8 mouse cellular contexts compared by ENCODE assay signal in the genomic region with DNA sequence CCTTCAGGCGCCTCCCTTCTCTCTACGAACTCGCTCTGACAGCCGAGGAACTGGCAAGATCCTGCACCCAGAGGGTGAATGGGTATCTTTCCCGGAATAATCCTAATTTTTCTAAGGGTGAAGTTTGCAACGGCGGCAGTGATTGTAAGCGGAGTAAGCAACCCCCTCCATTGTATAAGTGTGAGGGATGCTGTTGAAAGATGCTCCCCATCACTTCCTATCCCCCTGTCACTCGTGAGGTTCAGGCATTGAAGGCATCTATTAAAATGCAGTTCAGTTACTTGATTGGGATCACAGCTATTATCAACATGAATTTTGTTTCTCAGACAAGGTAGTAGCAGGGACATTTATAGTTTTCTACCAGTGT. TPM values are rescaled to one million over a fixed set of nuclear protein-coding genes. Genes with fewer than 3 reads are reported as not detected.
DNase-seq lines count a peak whose midpoint lies in the region; ATAC-seq and TF ChIP-seq lines count a peak whose summit lies in the region.

No protein-coding gene starts in this region.

- TF ChIP-seq POLR2A in CH12.LX (IDR thresholded peaks at IDR 0.05; ENCODE audit: low read depth, low read length): no peak

- no peaks in the 10 kb centered on the region for H3K36me3 ChIP-seq in heart, embryonic 11.5 days (ENCODE audit: control insufficient read depth, insufficient read depth, low read length)
- H3K36me3 ChIP-seq in CH12.LX (replicated peaks in 1 of 2; ENCODE audit: control insufficient read depth in 1 of 2, insufficient read depth in 1 of 2, low read length in 1 of 2): no peaks in the 10 kb centered on the region
- no peaks in the 10 kb centered on the region for H3K36me3 ChIP-seq in forebrain, embryonic 14.5 days (ENCODE audit: control insufficient read depth, insufficient read depth, low read length)
- no peaks in the 10 kb centered on the region for H3K36me3 ChIP-seq in liver, embryonic 15.5 days (replicated peaks)

- H3K4me3 ChIP-seq in heart, embryonic 11.5 days (ENCODE audit: low read depth, low read length): peak overlapping the region; percentile 60
- H3K4me3 ChIP-seq in CH12.LX (replicated peaks in 1 of 3; ENCODE audit: low read depth in 2 of 3, low read length in 2 of 3, poor library complexity in 1 of 3): peak overlapping the region; percentile 64 to 86 (median 75)
- peak overlapping the region; percentile 50 for H3K4me3 ChIP-seq in forebrain, embryonic 14.5 days (ENCODE audit: low read depth, low read length)
- peak overlapping the region; percentile 74 for H3K4me3 ChIP-seq in liver, embryonic 15.5 days (replicated peaks)

- peak overlapping the region; percentile 56 for H3K9ac ChIP-seq in heart, embryonic 11.5 days (ENCODE audit: low read depth, low read length)
- H3K9ac ChIP-seq in CH12.LX (ENCODE audit: insufficient read depth, low read depth): peak overlapping the region; percentile 80
- H3K9ac ChIP-seq in forebrain, embryonic 14.5 days (ENCODE audit: low read length): peak overlapping the region; percentile 57
- H3K9ac ChIP-seq in liver, embryonic 15.5 days: peak overlapping the region; percentile 61

- TF ChIP-seq CTCF in CH12.LX (conservative IDR thresholded peaks at IDR 0.05 in 1 of 2, IDR thresholded peaks at IDR 0.05 in 1 of 2; ENCODE audit: low read depth in 2 of 2, low read length in 2 of 2): no peak

- no peaks in the 10 kb centered on the region for H3K9me3 ChIP-seq in heart, embryonic 11.5 days (replicated peaks; ENCODE audit: control insufficient read depth, low read length)
- no peaks in the 10 kb centered on the region for H3K9me3 ChIP-seq in CH12.LX (replicated peaks; ENCODE audit: low read length)
- no peaks in the 10 kb centered on the region for H3K9me3 ChIP-seq in forebrain, embryonic 14.5 days (replicated peaks; ENCODE audit: control insufficient read depth, low read length)
- no peaks in the 10 kb centered on the region for H3K9me3 ChIP-seq in liver, embryonic 15.5 days (replicated peaks)

- intact Hi-C loops in heart, postnatal 10 days (cut with DNase I): no loop called here
- intact Hi-C loops in left cerebral cortex, postnatal 14 days (cut with DNase I): no loop called here
- intact Hi-C loops in gastrocnemius, postnatal 36 days (cut with DNase I): no loop called here

- dilution Hi-C loops in CH12.LX (cut with MboI; ENCODE audit: extremely low pct_ligation_motif_present, extremely low pct_unique_long_range_greater_than_20kb, low sequenced_read_pairs): no loop called here

- no peak overlapping the region for H3K27ac ChIP-seq in heart, embryonic 11.5 days (ENCODE audit: low read depth, low read length)
- H3K27ac ChIP-seq in CH12.LX (ENCODE audit: insufficient read depth, low read depth): no peak overlapping the region
- H3K27ac ChIP-seq in forebrain, embryonic 14.5 days (ENCODE audit: low read depth, low read length): peak overlapping the region; percentile 83
- H3K27ac ChIP-seq in liver, embryonic 15.5 days (replicated peaks): peak overlapping the region; percentile 33; the same call in 1 of the 2 replicates

- H3K79me2 ChIP-seq in CH12.LX (replicated peaks; ENCODE audit: control insufficient read depth, extremely low read depth, insufficient read depth, poor library complexity, severe bottlenecking): no peaks in the 10 kb centered on the region

- TF ChIP-seq RAD21 in CH12.LX (IDR thresholded peaks at IDR 0.05; ENCODE audit: low read depth, low read length): no peak

- no peak for ATAC-seq in heart, embryonic 11.5 days (replicated peaks; ENCODE audit: insufficient number of reproducible peaks, low FRiP score, low TSS enrichment)
- ATAC-seq in forebrain, embryonic 14.5 days: peak; percentile 35; the same call in 1 of the 2 replicates
- no peak for ATAC-seq in liver, embryonic 15.5 days (ENCODE audit: insufficient read depth)

- H3K4me1 ChIP-seq in heart, embryonic 11.5 days (ENCODE audit: control insufficient read depth, insufficient read depth, low read length): no peaks in the 10 kb centered on the region
- no peaks in the 10 kb centered on the region for H3K4me1 ChIP-seq in CH12.LX (ENCODE audit: control insufficient read depth in 1 of 2, insufficient read depth in 2 of 2)
- no peaks in the 10 kb centered on the region for H3K4me1 ChIP-seq in forebrain, embryonic 14.5 days (ENCODE audit: control insufficient read depth, insufficient read depth, low read length)
- H3K4me1 ChIP-seq in liver, embryonic 15.5 days (replicated peaks): peaks cover 6% of the 10 kb centered on the region; the same call in 1 of the 2 replicates

- H3K27me3 ChIP-seq in heart, embryonic 11.5 days (ENCODE audit: control insufficient read depth, insufficient read depth, low read length): no peaks in the 10 kb centered on the region
- no peaks in the 10 kb centered on the region for H3K27me3 ChIP-seq in CH12.LX (replicated peaks)
- H3K27me3 ChIP-seq in forebrain, embryonic 14.5 days (replicated peaks; ENCODE audit: control insufficient read depth, insufficient read depth, low read length): no peaks in the 10 kb centered on the region
- no peaks in the 10 kb centered on the region for H3K27me3 ChIP-seq in liver, embryonic 15.5 days

- no peak for TF ChIP-seq EP300 in CH12.LX (IDR thresholded peaks at IDR 0.05; ENCODE audit: low read length)

- no peak for DNase-seq in heart, postnatal 10 days
- no peak for DNase-seq in CH12.LX (ENCODE audit: extremely low read depth)
- no peak for DNase-seq in forebrain, embryonic 14.5 days (ENCODE audit: low spot score)
- DNase-seq in spleen, postnatal 4 days (ENCODE audit: low spot score in 2 of 2): no peak
- DNase-seq in left cerebral cortex, postnatal 14 days (ENCODE audit: low spot score in 2 of 2): no peak
- DNase-seq in gastrocnemius, postnatal 36 days: no peak

- peak overlapping the region; percentile 66 for H3K4me2 ChIP-seq in heart, embryonic 11.5 days
- peak overlapping the region; percentile 50; the same call in 1 of the 2 replicates for H3K4me2 ChIP-seq in CH12.LX (ENCODE audit: insufficient read depth, low read depth, poor library complexity, severe bottlenecking)
- H3K4me2 ChIP-seq in forebrain, embryonic 14.5 days (ENCODE audit: low read length): peak overlapping the region; percentile 53
- H3K4me2 ChIP-seq in liver, embryonic 15.5 days: peak overlapping the region; percentile 79

- 22% methylated on average over 9 of the region's 9 CpGs for WGBS in heart, embryonic 11.5 days (ENCODE audit: insufficient replicate concordance)
- 30% methylated on average over 9 of the region's 9 CpGs for WGBS in forebrain, embryonic 14.5 days
- WGBS in liver, embryonic 15.5 days (ENCODE audit: insufficient replicate concordance): 23% methylated on average over 9 of the region's 9 CpGs

- in situ Hi-C loops in CH12.LX (cut with MboI; ENCODE audit: low pct_ligation_motif_present, low pct_unique_long_range_greater_than_20kb, low sequenced_read_pairs): no loop called here

TF ChIP-seq in CH12.LX, 34 proteins besides CTCF, POLR2A, EP300 and RAD21 (continues in another document):
- TF ChIP-seq POLR2AphosphoS2 (IDR thresholded peaks at IDR 0.05; ENCODE audit: low read depth, low read length) (no peak), MAX (IDR thresholded peaks at IDR 0.05; ENCODE audit: low read length) (no peak), MEF2A (IDR thresholded peaks at IDR 0.05; ENCODE audit: borderline replicate concordance, low read depth, low read length) (no peak), MAFK (IDR thresholded peaks at IDR 0.05; ENCODE audit: insufficient replicate concordance, low read length) (no peak), ZC3H11A (IDR thresholded peaks at IDR 0.05; ENCODE audit: low read depth, low read length) (no peak), ZMIZ1 (IDR thresholded peaks at IDR 0.05; ENCODE audit: low read depth, low read length) (no peak), RCOR1 (conservative IDR thresholded peaks at IDR 0.05; ENCODE audit: low read depth, low read length) (no peak), HCFC1 (IDR thresholded peaks at IDR 0.05; ENCODE audit: low read depth, low read length) (no peak), E2F4 (IDR thresholded peaks at IDR 0.05; ENCODE audit: insufficient replicate concordance, low read depth, low read length) (no peak), BHLHE40 (IDR thresholded peaks at IDR 0.05; ENCODE audit: low read depth, low read length) (no peak), CHD1 (IDR thresholded peaks at IDR 0.05; ENCODE audit: low read depth, low read length) (no peak), TCF12 (IDR thresholded peaks at IDR 0.05; ENCODE audit: low read depth, low read length) (no peak)

RNA-seq across cellular contexts. Expression of a gene that starts 0.8 kb away (rescaled TPM):
- 7.8 and 8.8 TPM in 2 replicates for polyA plus RNA-seq in heart, embryonic 11.5 days (2014; fragmentation: Nextera tagmentation; extraction: Ambion mirVana)
- total RNA-seq in heart, postnatal 10 days (2021): 1 to 10 TPM; 2.5 to 3.3 TPM
- total RNA-seq in CH12.LX (2012; rRNA removed): 10.1 and 10.2 TPM in 2 replicates
- 13.7 and 17.9 TPM in 2 replicates for total RNA-seq in CH12.LX (2014; rRNA removed)
- polyA plus RNA-seq in CH12.LX (2012; ENCODE audit: insufficient read length, low read depth): 8.9 and 9.7 TPM in 2 replicates
- polyA plus RNA-seq in forebrain, embryonic 14.5 days (2014; fragmentation: Nextera tagmentation; extraction: Ambion mirVana): 48.6 and 52.7 TPM in 2 replicates
- polyA plus RNA-seq in liver, embryonic 15.5 days (2015; fragmentation: Nextera tagmentation; extraction: Ambion mirVana): 3.2 and 3.3 TPM in 2 replicates
- 10 to 100 TPM; 49.8 to 53.4 TPM for total RNA-seq in left cerebral cortex, postnatal 14 days (2021)
- 1 to 10 TPM in 1 of 2 experiments, under 1 TPM in 1; 0.99 to 1.4 TPM for total RNA-seq in gastrocnemius, postnatal 36 days (2021)

RNA-seq across cellular contexts. Expression of a gene that starts 29.7 kb away (rescaled TPM):
- polyA plus RNA-seq in heart, embryonic 11.5 days (2014; fragmentation: Nextera tagmentation; extraction: Ambion mirVana): 7.6 and 7.9 TPM in 2 replicates
- total RNA-seq in heart, postnatal 10 days (2021): 10 to 100 TPM; 10.6 to 13.3 TPM
- total RNA-seq in CH12.LX (2012; rRNA removed) (12.5 and 12.7 TPM in 2 replicates), CH12.LX (2014; rRNA removed) (30.5 and 32.3 TPM in 2 replicates)
- 24.0 and 29.2 TPM in 2 replicates for polyA plus RNA-seq in CH12.LX (2012; ENCODE audit: insufficient read length, low read depth)
- 12.4 and 16.3 TPM in 2 replicates for polyA plus RNA-seq in forebrain, embryonic 14.5 days (2014; fragmentation: Nextera tagmentation; extraction: Ambion mirVana)
- polyA plus RNA-seq in liver, embryonic 15.5 days (2015; fragmentation: Nextera tagmentation; extraction: Ambion mirVana): 2.1 and 2.3 TPM in 2 replicates
- 10 to 100 TPM; 20.6 to 21.8 TPM for total RNA-seq in left cerebral cortex, postnatal 14 days (2021)
- total RNA-seq in gastrocnemius, postnatal 36 days (2021): 1 to 10 TPM; 4.2 to 5.1 TPM

RNA-seq across cellular contexts. Expression of a gene that starts 50.2 kb away (rescaled TPM):
- not detected in 2 replicates for polyA plus RNA-seq in heart, embryonic 11.5 days (2014; fragmentation: Nextera tagmentation; extraction: Ambion mirVana)
- total RNA-seq in heart, postnatal 10 days (2021): not detected
- total RNA-seq in CH12.LX (2012; rRNA removed) (not detected in 2 replicates), CH12.LX (2014; rRNA removed) (not detected in 2 replicates)
- not detected in 2 replicates for polyA plus RNA-seq in CH12.LX (2012; ENCODE audit: insufficient read length, low read depth)
- polyA plus RNA-seq in forebrain, embryonic 14.5 days (2014; fragmentation: Nextera tagmentation; extraction: Ambion mirVana): not detected in 2 replicates
- polyA plus RNA-seq in liver, embryonic 15.5 days (2015; fragmentation: Nextera tagmentation; extraction: Ambion mirVana): not detected in 2 replicates
- total RNA-seq in left cerebral cortex, postnatal 14 days (2021): not detected
- not detected for total RNA-seq in gastrocnemius, postnatal 36 days (2021)

Comparison
In these comparisons a context has a peak if more than half of its experiments do, and no peak if none do; other contexts are left out.
1. H3K27ac ChIP-seq: peak in forebrain, embryonic 14.5 days (single experiment) and liver, embryonic 15.5 days (single experiment); none in heart, embryonic 11.5 days (single experiment) and CH12.LX (single experiment).
2. Peak in every context shown above with its lines, with median percentiles within 50 percentile points of each other: H3K4me2 ChIP-seq, H3K4me3 ChIP-seq and H3K9ac ChIP-seq.